Mouse (Mus musculus) MEL (cell line): ENCODE data around the gene Igf2bp2. TPM values are rescaled to one million over a fixed set of nuclear protein-coding genes. Genes with fewer than 3 reads are reported as not detected.

Experiments used
- DNase-seq: peaks from one replicate; pipeline ENCODE4 v3.0.0; 2011; ENCODE audit warnings: low read depth, low spot score
- H3K27ac ChIP-seq: 2 replicates; pipeline ENCODE4 v1.5.1; 2012; ENCODE audit warnings: low read depth, mild to moderate bottlenecking, control low read depth, low read length, moderate library complexity; ENCODE audit not compliant: control insufficient read depth
- H3K27me3 ChIP-seq, 2 experiments: fragments of 150-350 bp in 1 of 2; sonication (generic) in 1 of 2; 2 replicates each; pipeline ENCODE4 v1.6.1; 2012; ENCODE audit warnings: low read length in 2 of 2, mild to moderate bottlenecking in 2 of 2, improper control_type of control experiment in 1 of 2, moderate library complexity in 1 of 2; ENCODE audit not compliant: insufficient read depth in 2 of 2, control insufficient read depth in 1 of 2
- H3K36me3 ChIP-seq, 2 experiments: 2 replicates each; pipeline ENCODE4 v1.6.1; 2012 to 2014; ENCODE audit warnings: low read length in 2 of 2, improper control_type of control experiment in 1 of 2, inconsistent platforms in 1 of 2, mild to moderate bottlenecking in 1 of 2; ENCODE audit not compliant: insufficient read depth in 2 of 2, control insufficient read depth in 1 of 2
- H3K4me1 ChIP-seq, 2 experiments: fragments of 150-350 bp in 1 of 2; sonication (generic) in 1 of 2; 2 replicates each; pipeline ENCODE4 v1.6.1; 2012; ENCODE audit warnings: low read length in 2 of 2, improper control_type of control experiment in 1 of 2, mild to moderate bottlenecking in 1 of 2; ENCODE audit not compliant: insufficient read depth in 2 of 2, control insufficient read depth in 1 of 2
- H3K4me3 ChIP-seq, 2 experiments: fragments of 150-350 bp in 1 of 2; sonication (generic) in 1 of 2; 2 replicates each; pipeline ENCODE4 v1.5.1; 2012; ENCODE audit warnings: low read depth in 2 of 2, low read length in 2 of 2, mild to moderate bottlenecking in 2 of 2, moderate library complexity in 2 of 2, control low read depth in 1 of 2, improper control_type of control experiment in 1 of 2; ENCODE audit not compliant: control insufficient read depth in 1 of 2, insufficient read depth in 1 of 2
- H3K79me2 ChIP-seq: 2 replicates; pipeline ENCODE4 v1.6.1; 2012; ENCODE audit warnings: mild to moderate bottlenecking, low read length, moderate library complexity; ENCODE audit not compliant: control insufficient read depth, poor library complexity, insufficient read depth
- H3K9ac ChIP-seq: 2 replicates; pipeline ENCODE4 v1.6.1; 2012; ENCODE audit warnings: low read depth, mild to moderate bottlenecking, control low read depth, low read length, moderate library complexity; ENCODE audit not compliant: control insufficient read depth, poor library complexity, severe bottlenecking
- H3K9me3 ChIP-seq: fragments of 150-350 bp; sonication (generic); replicated peaks from 2 replicates; pipeline ENCODE4 v1.6.1; 2012; ENCODE audit warnings: mild to moderate bottlenecking, low read length, improper control_type of control experiment, moderate library complexity; ENCODE audit not compliant: insufficient read depth
- CTCF ChIP-seq, 3 experiments: IDR thresholded peaks in 2 of 3; conservative IDR thresholded peaks in 1 of 3; 2 replicates each; pipeline ENCODE4 v1.5.1; 2011 to 2012; ENCODE audit warnings: low read length in 3 of 3, low read depth in 2 of 3, mild to moderate bottlenecking in 2 of 3, improper control_type of control experiment in 1 of 3, inconsistent platforms in 1 of 3, mixed read lengths in 1 of 3, moderate library complexity in 1 of 3; ENCODE audit not compliant: control insufficient read depth in 1 of 3, insufficient read depth in 1 of 3, poor library complexity in 1 of 3, severe bottlenecking in 1 of 3
- E2F4 ChIP-seq: IDR thresholded peaks from 2 replicates; pipeline ENCODE4 v1.6.1; 2011; ENCODE audit warnings: low read depth, low read length, improper control_type of control experiment, borderline replicate concordance
- ETS1 ChIP-seq: IDR thresholded peaks from 2 replicates; pipeline ENCODE4 v1.6.1; 2012; ENCODE audit warnings: low read depth, mild to moderate bottlenecking, inconsistent platforms, low read length, improper control_type of control experiment, moderate library complexity
- GABPA ChIP-seq: IDR thresholded peaks from 2 replicates; pipeline ENCODE4 v1.6.1; 2012; ENCODE audit warnings: low read depth, mild to moderate bottlenecking, inconsistent platforms, low read length, improper control_type of control experiment, moderate library complexity
- KAT2A ChIP-seq: conservative IDR thresholded peaks from 2 replicates; pipeline ENCODE4 v1.6.1; 2012; ENCODE audit warnings: low read depth, low read length, improper control_type of control experiment, inconsistent platforms
- MAFK ChIP-seq: IDR thresholded peaks from 2 replicates; pipeline ENCODE4 v1.6.1; 2011; ENCODE audit warnings: low read depth, mild to moderate bottlenecking, low read length, improper control_type of control experiment, borderline replicate concordance
- MAX ChIP-seq: IDR thresholded peaks from 2 replicates; pipeline ENCODE4 v1.6.1; 2011; ENCODE audit warnings: low read length, improper control_type of control experiment
- MEF2A ChIP-seq: IDR thresholded peaks from 2 replicates; pipeline ENCODE4 v1.6.1; 2014; ENCODE audit warnings: low read depth, mild to moderate bottlenecking, inconsistent platforms, low read length, improper control_type of control experiment; ENCODE audit not compliant: poor library complexity, insufficient replicate concordance, severe bottlenecking; ENCODE audit errors: extremely low read depth
- NELFE ChIP-seq: IDR thresholded peaks from 2 replicates; pipeline ENCODE4 v1.6.1; 2011; ENCODE audit warnings: low read depth, low read length, improper control_type of control experiment
- POLR2A ChIP-seq, 2 experiments: IDR thresholded peaks; 2 replicates each; pipeline ENCODE4 v1.6.1; 2011 to 2012; ENCODE audit warnings: low read length in 2 of 2, mild to moderate bottlenecking in 2 of 2, control low read depth in 1 of 2, improper control_type of control experiment in 1 of 2, low read depth in 1 of 2, moderate library complexity in 1 of 2; ENCODE audit not compliant: control insufficient read depth in 1 of 2, insufficient read depth in 1 of 2, poor library complexity in 1 of 2
- POLR2AphosphoS2 ChIP-seq: IDR thresholded peaks from 2 replicates; pipeline ENCODE4 v1.6.1; 2011; ENCODE audit warnings: low read length, improper control_type of control experiment
- RAD21 ChIP-seq: IDR thresholded peaks from 2 replicates; pipeline ENCODE4 v1.6.1; 2011; ENCODE audit warnings: mild to moderate bottlenecking, low read depth, low read length, improper control_type of control experiment
- USF1 ChIP-seq: IDR thresholded peaks from 2 replicates; pipeline ENCODE4 v1.6.1; 2014; ENCODE audit warnings: low read depth, mild to moderate bottlenecking, inconsistent platforms, low read length, improper control_type of control experiment, moderate library complexity
- ZKSCAN1 ChIP-seq: IDR thresholded peaks from 2 replicates; pipeline ENCODE4 v1.6.1; 2012; ENCODE audit warnings: low read depth, mild to moderate bottlenecking, inconsistent platforms, low read length, improper control_type of control experiment, moderate library complexity
- ZNF384 ChIP-seq: IDR thresholded peaks from 2 replicates; pipeline ENCODE4 v1.6.1; 2012; ENCODE audit warnings: low read depth, mild to moderate bottlenecking, inconsistent platforms, low read length, improper control_type of control experiment
- polyA plus RNA-seq, 2 experiments: library from polyadenylated mRNA; stranded (reverse) in 1 of 2; unstranded in 1 of 2; fragments of >175 nt in 1 of 2; fragments of >200 nt in 1 of 2; gene quantifications; 2 replicates each; pipeline versions ENCODE4 v1.2.1 to v1.2.4; 2012; ENCODE audit warnings: low replicate concordance in 2 of 2, low read depth in 1 of 2; ENCODE audit not compliant: insufficient read length in 2 of 2, insufficient read depth in 1 of 2, missing spikeins in 1 of 2
- total RNA-seq: library from RNA; depleted of rRNA; stranded (reverse); fragments of 300-350 nt; gene quantifications from 2 replicates; pipeline ENCODE4 v1.2.3, GENCODE M21; 2012

Igf2bp2 gene
- total and polyA plus RNA-seq, 3 experiments = 0.23 to 0.86 TPM; not detected in 1

DNA sequence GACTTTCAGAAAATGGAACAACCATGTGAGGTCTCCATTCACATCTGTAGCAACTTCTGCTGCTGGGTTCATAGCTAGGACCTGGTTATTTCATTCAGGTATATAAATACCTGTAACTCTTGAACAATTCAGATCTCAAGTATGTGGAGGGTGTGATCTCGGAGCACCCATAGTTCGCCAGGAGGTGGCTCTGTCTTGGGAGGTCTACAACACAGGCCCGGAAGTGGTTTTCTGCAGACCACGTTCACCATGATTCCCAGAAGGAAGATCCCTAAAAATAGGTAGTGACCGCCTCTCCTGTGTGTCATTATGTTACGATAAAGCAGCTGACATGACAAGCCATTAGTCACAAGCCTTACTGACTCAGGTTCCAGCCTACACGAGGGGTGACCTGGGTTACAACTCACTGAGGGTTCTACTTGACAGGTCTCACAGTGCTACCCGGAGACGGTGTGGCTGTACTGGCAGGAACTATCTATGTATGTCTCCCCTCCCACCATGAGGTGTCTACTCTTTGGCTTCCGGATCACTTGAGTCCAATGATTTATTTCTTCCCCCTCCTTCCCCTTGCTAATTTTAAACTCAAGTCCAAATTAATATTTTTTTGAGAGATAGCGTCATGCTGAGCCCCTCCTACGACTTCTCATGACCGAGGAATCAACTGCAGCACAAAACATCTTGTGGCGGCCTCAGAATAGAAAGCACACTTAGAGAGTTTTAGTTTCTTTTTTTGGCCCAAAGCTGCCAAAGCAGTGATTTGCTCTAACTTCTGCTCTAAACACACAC is 44.2 kb downstream of the Igf2bp2 start:
- Histone ChIP-seq H3K36me3 (peaks cover 0 to 2% of the 10 kb centered on the region in 2 experiments; a peak in 1 of 4 replicates), H3K9me3 (no peaks in the 10 kb centered on the region), H3K79me2 (no peaks in the 10 kb centered on the region), H3K4me3 (no peak overlapping the region), H3K4me1 (peaks cover 0 to 5% of the 10 kb centered on the region in 2 experiments; a peak in 1 of 4 replicates), H3K9ac (no peak overlapping the region), H3K27me3 (no peaks in the 10 kb centered on the region), H3K27ac (no peak overlapping the region)
- no peak for TF ChIP-seq POLR2A (IDR thresholded peaks at IDR 0.05; ENCODE audit: control insufficient read depth in 1 of 2, insufficient read depth in 1 of 2, low read depth in 1 of 2, low read length in 2 of 2, poor library complexity in 1 of 2)
- TF ChIP-seq ZKSCAN1 = no peak
- TF ChIP-seq MAFK = no peak
- no peak for TF ChIP-seq GABPA
- TF ChIP-seq KAT2A = no peak
- no peak for DNase-seq

GRCm38 (mm10) chr16:22118151-22118550 is 44.9 kb downstream of the Igf2bp2 start:
- peaks cover 0 to 5% of the 10 kb centered on the region in 2 experiments; a peak in 1 of 4 replicates for H3K4me1 ChIP-seq
- no peaks in the 10 kb centered on the region for H3K79me2 ChIP-seq
- no peak overlapping the region for H3K9ac ChIP-seq
- no peaks in the 10 kb centered on the region for H3K9me3 ChIP-seq
- peaks cover 0 to 2% of the 10 kb centered on the region in 2 experiments; a peak in 1 of 4 replicates for H3K36me3 ChIP-seq
- TF ChIP-seq CTCF (IDR thresholded peaks at IDR 0.05 in 2 of 3, conservative IDR thresholded peaks at IDR 0.05 in 1 of 3; ENCODE audit: control insufficient read depth in 1 of 3, insufficient read depth in 1 of 3, low read depth in 2 of 3, low read length in 3 of 3, poor library complexity in 1 of 3, severe bottlenecking in 1 of 3) (no peak), MAX (no peak), USF1 (no peak), MEF2A (no peak), NELFE (no peak)
- TF ChIP-seq, all 39 proteins: peak for 0
- Histone ChIP-seq H3K27ac (no peak overlapping the region), H3K27me3 (no peaks in the 10 kb centered on the region), H3K4me3 (no peak overlapping the region)
- DNase-seq = no peak

- peaks cover 0 to 2% of the 10 kb centered on the region in 2 experiments; a peak in 1 of 4 replicates for H3K36me3 ChIP-seq
- H3K27ac ChIP-seq = no peak overlapping the region
- H3K4me1 ChIP-seq = peaks cover 0 to 4% of the 10 kb centered on the region in 2 experiments; a peak in 1 of 4 replicates
- no peaks in the 10 kb centered on the region for H3K79me2 ChIP-seq
- no peaks in the 10 kb centered on the region for H3K9me3 ChIP-seq
- no peaks in the 10 kb centered on the region; a peak in 1 of 4 replicates for H3K27me3 ChIP-seq
- no peak overlapping the region for H3K4me3 ChIP-seq
- DNase-seq = no peak
- no peak for TF ChIP-seq E2F4
- no peak for TF ChIP-seq ZNF384
- no peak for TF ChIP-seq USF1
- TF ChIP-seq RAD21 = no peak
- no peak for TF ChIP-seq POLR2AphosphoS2
- no peak for TF ChIP-seq ETS1
- TF ChIP-seq, all 39 proteins: peak for 0
- no peak overlapping the region for H3K9ac ChIP-seq
Measured at GRCm38 (mm10) chr16:22116748-22117147, 46.4 kb downstream of the Igf2bp2 start.
